Mouse (Mus musculus) E14TG2a.4 (cell line): ENCODE data around the gene Pkp4.
"Not testable (repeated sequence)": the region's sequence is repeated elsewhere in the genome, so short reads cannot be mapped to it uniquely, and the experiment has no call there.

Experiments used
- CTCF ChIP-seq: conservative IDR thresholded peaks from 2 replicates; pipeline ENCODE4 v1.5.1; 2014; ENCODE audit warnings: low read length
- NANOG ChIP-seq: IDR thresholded peaks from 2 replicates; pipeline ENCODE4 v1.6.1; 2014; ENCODE audit warnings: borderline replicate concordance, low read length, mixed read lengths
- POU5F1 ChIP-seq: IDR thresholded peaks from 2 replicates; pipeline ENCODE4 v1.6.1; 2014; ENCODE audit warnings: low read length, borderline replicate concordance

DNA sequence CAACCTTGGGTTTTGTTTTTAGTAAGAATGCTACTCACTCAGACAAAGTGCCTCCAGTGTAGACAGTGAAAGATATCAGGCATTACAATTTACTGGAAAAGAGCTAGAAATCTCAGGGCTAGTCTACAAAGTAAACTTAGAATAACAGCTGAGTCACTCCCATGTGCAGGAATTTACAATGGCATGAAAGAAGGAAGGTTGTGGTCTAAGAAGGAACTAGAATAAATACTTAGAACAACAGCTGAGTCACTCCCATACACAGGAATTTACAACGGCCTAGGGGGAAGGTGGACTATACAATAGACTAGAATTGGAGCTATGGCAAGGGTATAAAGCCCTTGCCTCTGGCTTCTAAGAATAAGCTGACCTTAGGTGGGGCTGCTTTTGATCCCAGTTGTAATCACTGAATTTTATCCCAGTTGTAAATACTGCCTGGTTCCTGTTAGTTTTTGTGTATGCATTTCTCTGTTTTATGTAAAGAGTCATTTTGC lies 234.6 kb downstream of the Pkp4 start:
- not testable (repeated sequence) for TF ChIP-seq CTCF, POU5F1, NANOG
